Mouse (Mus musculus): ENCODE results near the gene Eps15l1. TPM values are rescaled to one million over a fixed set of nuclear protein-coding genes. Genes with fewer than 3 reads are reported as not detected.

The Eps15l1 gene
- polyA plus RNA-seq, 1 experiment from 2014 or later: 42.5 TPM

DNA sequence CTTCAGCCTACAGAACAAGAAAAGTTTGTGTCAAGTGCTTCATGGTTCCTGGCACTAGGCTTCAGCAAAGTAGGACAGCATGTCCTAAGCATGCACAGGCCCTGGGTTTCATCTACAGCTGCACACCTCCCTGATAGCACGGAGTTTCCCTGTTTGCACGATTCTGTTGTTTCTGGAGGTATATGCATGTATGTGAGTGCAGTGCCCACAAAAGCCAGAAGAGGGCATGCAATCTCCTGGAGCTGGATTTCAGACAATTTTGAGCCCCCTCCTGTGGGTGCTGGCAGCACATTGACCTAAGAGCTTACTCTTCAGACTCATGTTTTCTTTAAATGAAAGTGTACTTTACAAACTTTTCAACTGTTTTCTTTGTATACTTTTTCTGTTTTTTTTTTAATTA, 32.6 kb upstream of the Eps15l1 start:
- WGBS: 92% methylated on average over 2 of the region's 2 CpGs
- Histone ChIP-seq H3K4me3 (ENCODE audit: low read length) (no peak overlapping the region), H3K27me3 (replicated peaks; ENCODE audit: control insufficient read depth, insufficient read depth, low read length) (no peaks in the 10 kb centered on the region), H3K4me1 (ENCODE audit: control insufficient read depth, insufficient read depth, low read length) (no peaks in the 10 kb centered on the region), H3K4me2 (ENCODE audit: low read depth, low read length) (no peak overlapping the region), H3K9me3 (ENCODE audit: control insufficient read depth, low read length) (peaks cover 7% of the 10 kb centered on the region), H3K27ac (ENCODE audit: low read length) (no peak overlapping the region), H3K36me3 (ENCODE audit: control insufficient read depth, insufficient read depth, low read length) (peaks cover 26% of the 10 kb centered on the region), H3K9ac (ENCODE audit: low read depth, low read length) (no peak overlapping the region)
- no peak for ATAC-seq

DNA sequence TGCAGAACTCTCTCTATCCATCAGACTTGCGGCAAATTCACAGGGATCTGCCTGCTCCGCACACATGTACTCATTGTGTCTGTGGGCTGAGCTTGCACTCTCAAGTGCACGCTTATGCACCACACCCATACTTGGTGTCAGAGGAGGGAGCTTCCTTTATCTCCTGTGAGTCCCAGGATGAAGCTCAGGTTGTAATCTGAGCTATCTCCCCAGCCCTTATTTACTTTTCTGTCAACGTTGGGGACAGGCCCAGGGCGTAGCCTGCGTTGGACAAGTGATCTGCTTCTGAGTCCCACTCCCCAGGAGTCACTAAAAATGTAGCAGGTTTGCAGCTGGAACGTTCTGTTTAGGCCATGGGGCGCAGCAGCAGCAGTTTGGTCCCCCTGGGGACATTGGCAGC, 30.3 kb upstream of the Eps15l1 start:
- WGBS: 61% methylated on average over 8 of the region's 8 CpGs
- H3K9me3 ChIP-seq (ENCODE audit: control insufficient read depth, low read length): peaks cover 7% of the 10 kb centered on the region
- no peak overlapping the region for H3K27ac ChIP-seq (ENCODE audit: low read length)
- H3K27me3 ChIP-seq (replicated peaks; ENCODE audit: control insufficient read depth, insufficient read depth, low read length): no peaks in the 10 kb centered on the region
- peaks cover 20% of the 10 kb centered on the region for H3K36me3 ChIP-seq (ENCODE audit: control insufficient read depth, insufficient read depth, low read length)
- H3K9ac ChIP-seq (ENCODE audit: low read depth, low read length): no peak overlapping the region
- no peak overlapping the region for H3K4me3 ChIP-seq (ENCODE audit: low read length)
- ATAC-seq: no peak
- no peaks in the 10 kb centered on the region for H3K4me1 ChIP-seq (ENCODE audit: control insufficient read depth, insufficient read depth, low read length)
- no peak overlapping the region for H3K4me2 ChIP-seq (ENCODE audit: low read depth, low read length)

DNA sequence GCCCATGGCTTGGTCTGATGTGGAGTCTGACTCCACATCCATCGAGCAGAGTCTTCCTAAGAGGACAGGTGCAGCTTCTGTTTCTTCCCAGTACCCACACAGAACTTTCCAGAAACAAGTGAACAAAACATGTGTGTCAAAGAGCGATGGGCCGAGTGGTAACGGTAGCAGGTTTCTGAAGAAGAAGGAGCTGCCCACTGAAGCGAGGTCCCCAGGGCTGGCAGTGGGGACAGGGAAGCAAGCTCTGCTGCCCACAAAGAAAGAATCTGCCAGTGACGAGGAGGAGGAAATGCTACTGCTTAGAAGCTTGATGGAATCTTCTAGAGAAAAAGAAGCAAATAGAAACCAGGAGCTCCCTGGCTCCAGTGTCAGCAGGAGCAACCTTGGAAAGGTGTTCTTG, 23.8 kb upstream of the Eps15l1 start:
- 90% methylated on average over 6 of the region's 6 CpGs for WGBS
- no peaks in the 10 kb centered on the region for H3K9me3 ChIP-seq (ENCODE audit: control insufficient read depth, low read length)
- H3K9ac ChIP-seq (ENCODE audit: low read depth, low read length): no peak overlapping the region
- peaks cover 7% of the 10 kb centered on the region for H3K36me3 ChIP-seq (ENCODE audit: control insufficient read depth, insufficient read depth, low read length)
- no peak overlapping the region for H3K4me2 ChIP-seq (ENCODE audit: low read depth, low read length)
- no peaks in the 10 kb centered on the region for H3K27me3 ChIP-seq (replicated peaks; ENCODE audit: control insufficient read depth, insufficient read depth, low read length)
- no peak for ATAC-seq
- no peak overlapping the region for H3K4me3 ChIP-seq (ENCODE audit: low read length)
- no peak overlapping the region for H3K27ac ChIP-seq (ENCODE audit: low read length)
- peaks cover 7% of the 10 kb centered on the region; the same call in 1 of the 2 replicates for H3K4me1 ChIP-seq (ENCODE audit: control insufficient read depth, insufficient read depth, low read length)

DNA sequence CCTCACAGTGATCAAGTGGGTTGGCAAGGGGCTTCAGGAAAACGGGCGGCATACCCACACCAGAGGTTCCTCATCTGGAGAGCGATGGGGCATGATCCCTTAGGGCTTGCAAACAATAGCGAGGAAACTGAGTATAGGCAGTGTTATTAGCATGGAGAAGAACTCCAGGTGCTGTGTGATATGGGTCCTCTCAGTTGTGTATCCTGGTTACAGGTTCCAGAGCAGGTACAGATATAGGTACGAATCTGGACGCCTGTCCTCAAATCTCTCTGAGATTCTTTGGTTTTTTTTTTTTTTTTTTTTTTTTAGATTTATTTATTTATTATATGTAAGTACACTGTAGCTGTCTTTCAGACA, 22.7 kb upstream of the Eps15l1 start:
- Histone ChIP-seq H3K27me3 (replicated peaks; ENCODE audit: control insufficient read depth, insufficient read depth, low read length) (no peaks in the 10 kb centered on the region), H3K9me3 (ENCODE audit: control insufficient read depth, low read length) (no peaks in the 10 kb centered on the region), H3K27ac (ENCODE audit: low read length) (peak overlapping the region; percentile 61), H3K36me3 (ENCODE audit: control insufficient read depth, insufficient read depth, low read length) (no peaks in the 10 kb centered on the region), H3K4me1 (ENCODE audit: control insufficient read depth, insufficient read depth, low read length) (peaks cover 7% of the 10 kb centered on the region; the same call in 1 of the 2 replicates), H3K9ac (ENCODE audit: low read depth, low read length) (peak overlapping the region; percentile 84), H3K4me2 (ENCODE audit: low read depth, low read length) (peak overlapping the region; percentile 63), H3K4me3 (ENCODE audit: low read length) (peak overlapping the region; percentile 61)
- 26% methylated on average over 6 of the region's 6 CpGs for WGBS
- peak; percentile 61 for ATAC-seq

DNA sequence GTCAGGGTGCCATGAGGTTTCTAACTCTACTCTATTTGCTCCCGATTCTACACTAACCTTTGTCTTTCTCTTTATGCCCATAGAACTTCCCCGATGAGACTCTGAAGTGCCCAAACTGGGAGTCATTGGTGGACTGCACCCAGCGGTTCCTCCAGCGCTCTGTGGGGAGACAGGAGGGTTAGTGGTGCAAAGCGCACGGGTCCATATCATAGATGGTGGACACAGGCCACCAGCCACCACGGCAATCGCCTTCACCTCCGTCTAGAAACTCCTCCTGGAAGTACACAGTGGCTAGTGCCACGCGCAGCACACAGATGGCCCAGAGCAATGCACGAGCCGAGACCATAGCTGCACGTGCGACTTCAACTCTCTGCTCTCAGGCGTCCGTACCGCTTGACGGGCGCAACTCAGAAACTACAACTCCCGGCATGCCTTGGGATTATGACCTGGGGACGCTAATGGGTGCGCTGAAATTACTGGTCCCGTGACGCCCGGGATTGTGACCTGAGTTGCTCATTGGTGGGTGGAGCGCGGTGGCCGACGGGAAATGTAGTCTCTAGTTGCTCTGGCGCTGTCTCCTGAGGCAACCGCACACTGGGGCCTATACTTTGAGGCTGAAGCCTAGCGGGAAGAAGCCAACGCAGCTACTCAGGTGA, 22.2 kb upstream of the Eps15l1 start, which contains the start of the genes Calr3 and 1700030K09Rik:
Gene Calr3, minus strand, starts transcription at position 533 of the 656 bp plus-strand sequence.
Gene 1700030K09Rik, plus strand, starts transcription at position 543 of the 656 bp plus-strand sequence.
- H3K27me3 ChIP-seq (replicated peaks; ENCODE audit: control insufficient read depth, insufficient read depth, low read length): no peaks in the 10 kb centered on the region
- no peaks in the 10 kb centered on the region for H3K36me3 ChIP-seq (ENCODE audit: control insufficient read depth, insufficient read depth, low read length)
- H3K4me3 ChIP-seq (ENCODE audit: low read length): peak within 1 kb of the TSS; percentile 61
- peak within 1 kb of the TSS; percentile 79 for H3K4me2 ChIP-seq (ENCODE audit: low read depth, low read length)
- no peaks in the 10 kb centered on the region for H3K9me3 ChIP-seq (ENCODE audit: control insufficient read depth, low read length)
- peak within 1 kb of the TSS; percentile 84 for H3K9ac ChIP-seq (ENCODE audit: low read depth, low read length)
- 4% methylated on average over 34 of the region's 34 CpGs for WGBS
- H3K27ac ChIP-seq (ENCODE audit: low read length): peak within 1 kb of the TSS; percentile 61
- peak; percentile 100 for ATAC-seq
- H3K4me1 ChIP-seq (ENCODE audit: control insufficient read depth, insufficient read depth, low read length): peaks cover 7% of the 10 kb centered on the region; the same call in 1 of the 2 replicates

DNA sequence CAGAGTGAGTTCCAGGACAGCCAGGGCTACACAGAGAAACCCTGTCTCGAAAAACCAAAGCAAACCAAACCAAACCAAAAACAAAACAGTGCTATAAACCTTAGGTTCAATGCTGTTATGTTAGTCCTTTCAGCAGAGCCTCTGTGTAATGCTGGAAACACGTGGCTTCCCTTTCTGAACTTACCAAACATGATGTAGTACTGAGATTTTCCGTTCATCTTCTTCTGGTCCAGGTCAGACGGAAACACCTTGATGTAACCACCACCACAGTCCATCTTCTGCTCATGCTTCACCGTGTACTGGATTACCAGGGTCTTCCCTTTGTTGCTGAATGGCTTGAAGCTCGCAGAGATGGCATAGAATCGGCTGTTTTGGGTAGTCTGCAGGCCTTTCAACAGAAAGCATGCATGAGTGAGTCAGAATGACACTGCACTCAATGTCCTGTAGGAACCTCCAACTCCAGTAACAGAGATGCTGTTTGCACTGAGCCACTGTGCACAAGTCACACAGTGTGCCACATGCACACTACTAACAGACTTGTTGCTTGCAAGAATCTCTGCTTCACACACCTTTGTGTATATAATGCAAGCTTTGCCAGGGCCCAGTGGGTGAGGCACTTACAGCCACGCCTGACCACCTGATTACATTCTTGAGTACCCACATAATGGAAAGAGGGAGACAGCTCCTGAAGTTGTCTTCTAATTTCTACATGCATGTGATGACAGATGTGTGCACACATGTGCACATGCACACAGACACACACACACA, 17.2 kb upstream of the Eps15l1 start:
- H3K36me3 ChIP-seq (ENCODE audit: control insufficient read depth, insufficient read depth, low read length): no peaks in the 10 kb centered on the region
- WGBS: 72% methylated on average over 8 of the region's 8 CpGs
- no peak overlapping the region for H3K4me2 ChIP-seq (ENCODE audit: low read depth, low read length)
- no peak for ATAC-seq
- H3K27me3 ChIP-seq (replicated peaks; ENCODE audit: control insufficient read depth, insufficient read depth, low read length): no peaks in the 10 kb centered on the region
- no peak overlapping the region for H3K9ac ChIP-seq (ENCODE audit: low read depth, low read length)
- H3K4me1 ChIP-seq (ENCODE audit: control insufficient read depth, insufficient read depth, low read length): peaks cover 3% of the 10 kb centered on the region; the same call in 1 of the 2 replicates
- H3K27ac ChIP-seq (ENCODE audit: low read length): no peak overlapping the region
- H3K4me3 ChIP-seq (ENCODE audit: low read length): no peak overlapping the region
- H3K9me3 ChIP-seq (ENCODE audit: control insufficient read depth, low read length): no peaks in the 10 kb centered on the region

DNA sequence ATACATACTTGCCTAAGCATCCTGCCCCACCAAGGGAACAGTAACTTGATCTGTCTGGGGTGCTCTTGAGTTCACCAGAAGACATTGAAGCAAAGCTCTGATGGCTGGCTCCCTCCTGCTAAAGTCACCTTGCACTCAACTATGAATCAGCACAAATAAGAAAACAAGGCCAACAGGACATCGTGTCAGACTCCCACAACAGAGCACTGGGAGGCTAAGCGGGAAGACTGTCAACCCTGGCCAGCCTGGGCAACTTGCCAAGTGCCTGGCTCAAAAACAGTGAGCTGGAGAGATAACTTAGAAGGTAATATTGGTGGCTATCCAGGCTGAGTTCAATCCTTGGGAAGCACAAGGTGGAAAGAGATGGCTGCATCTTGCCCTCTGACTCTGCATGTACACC, 13.7 kb upstream of the Eps15l1 start:
- Histone ChIP-seq H3K4me3 (ENCODE audit: low read length) (no peak overlapping the region), H3K27me3 (replicated peaks; ENCODE audit: control insufficient read depth, insufficient read depth, low read length) (0 out of 2 replicates have a peak, but pooled peaks cover 2% of the 10 kb centered on the region), H3K9ac (ENCODE audit: low read depth, low read length) (no peak overlapping the region), H3K36me3 (ENCODE audit: control insufficient read depth, insufficient read depth, low read length) (no peaks in the 10 kb centered on the region), H3K9me3 (ENCODE audit: control insufficient read depth, low read length) (no peaks in the 10 kb centered on the region), H3K27ac (ENCODE audit: low read length) (no peak overlapping the region), H3K4me1 (ENCODE audit: control insufficient read depth, insufficient read depth, low read length) (no peaks in the 10 kb centered on the region), H3K4me2 (ENCODE audit: low read depth, low read length) (no peak overlapping the region)
- ATAC-seq: no peak
- WGBS: 33% methylated on average over 2 of the region's 2 CpGs

DNA sequence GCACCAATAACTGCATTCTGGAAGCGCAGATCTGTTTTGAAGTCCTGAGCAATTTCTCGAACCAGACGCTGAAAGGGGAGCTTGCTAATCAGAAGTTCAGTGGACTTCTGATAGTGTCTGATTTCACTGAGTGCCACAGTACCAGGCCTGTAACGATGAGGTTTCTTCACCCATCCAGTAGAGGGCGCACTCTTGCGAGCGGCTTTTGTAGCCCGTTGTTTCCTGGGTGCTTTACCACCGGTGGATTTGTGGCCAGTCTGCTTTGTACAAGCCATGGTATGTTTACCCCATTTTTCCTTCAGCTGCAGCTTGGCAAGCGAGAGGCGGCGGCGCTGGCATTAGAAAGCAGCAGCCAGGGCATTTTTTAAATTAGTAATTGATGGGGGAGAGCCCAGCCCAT, 8.4 kb upstream of the Eps15l1 start:
- 0 out of 2 replicates have a peak, but pooled peaks cover 2% of the 10 kb centered on the region for H3K27me3 ChIP-seq (replicated peaks; ENCODE audit: control insufficient read depth, insufficient read depth, low read length)
- 51% methylated on average over 13 of the region's 13 CpGs for WGBS

DNA sequence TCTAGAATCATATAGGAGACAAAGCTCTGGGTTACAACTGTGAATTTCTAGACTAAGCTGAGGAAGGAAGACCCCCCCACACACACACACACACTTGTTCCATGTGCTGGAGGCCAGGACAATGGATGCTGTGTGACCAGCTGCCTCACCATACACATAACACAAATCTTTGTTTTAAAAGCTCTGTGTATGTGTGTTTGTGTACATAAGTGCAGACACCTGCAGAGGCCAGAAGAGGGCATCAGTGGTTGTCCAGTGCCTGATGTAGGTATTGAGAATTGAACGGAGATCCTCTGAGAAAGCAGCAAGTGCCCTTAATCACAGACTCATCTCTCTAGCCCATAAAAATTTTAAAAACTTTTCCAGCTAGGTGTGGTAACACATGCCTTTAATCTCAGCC, 1.7 kb upstream of the Eps15l1 start:
- no peak overlapping the region for H3K9ac ChIP-seq (ENCODE audit: low read depth, low read length)
- H3K27ac ChIP-seq (ENCODE audit: low read length): no peak overlapping the region
- H3K4me3 ChIP-seq (ENCODE audit: low read length): no peak overlapping the region
- WGBS: 64% methylated on average over 1 of the region's 1 CpGs
- H3K9me3 ChIP-seq (ENCODE audit: control insufficient read depth, low read length): no peaks in the 10 kb centered on the region
- ATAC-seq: no peak
- H3K4me1 ChIP-seq (ENCODE audit: control insufficient read depth, insufficient read depth, low read length): peaks cover 23% of the 10 kb centered on the region
- H3K27me3 ChIP-seq (replicated peaks; ENCODE audit: control insufficient read depth, insufficient read depth, low read length): no peaks in the 10 kb centered on the region
- no peak overlapping the region for H3K4me2 ChIP-seq (ENCODE audit: low read depth, low read length)
- no peaks in the 10 kb centered on the region for H3K36me3 ChIP-seq (ENCODE audit: control insufficient read depth, insufficient read depth, low read length)

More for the DNA sequence above, 8.4 kb upstream of the Eps15l1 start:
- H3K4me1 ChIP-seq (ENCODE audit: control insufficient read depth, insufficient read depth, low read length): no peaks in the 10 kb centered on the region
- H3K27ac ChIP-seq (ENCODE audit: low read length): no peak overlapping the region
- no peaks in the 10 kb centered on the region for H3K9me3 ChIP-seq (ENCODE audit: control insufficient read depth, low read length)
- no peak overlapping the region for H3K4me3 ChIP-seq (ENCODE audit: low read length)
- no peak overlapping the region for H3K4me2 ChIP-seq (ENCODE audit: low read depth, low read length)
- ATAC-seq: no peak
- no peak overlapping the region for H3K9ac ChIP-seq (ENCODE audit: low read depth, low read length)
- H3K36me3 ChIP-seq (ENCODE audit: control insufficient read depth, insufficient read depth, low read length): no peaks in the 10 kb centered on the region

Data from intestine, embryonic 16.5 days (tissue).